Mouse (Mus musculus): ENCODE data around the gene Slc8b1.

Slc8b1 gene

GRCm38 (mm10) chr5:120510982-120511642, at the start of gene Slc8b1:
Gene Slc8b1, plus strand, starts transcription at chr5:120511168.
- DNase-seq (ENCODE audit: low spot score): peak; percentile 97

GRCm38 (mm10) chr5:120461902-120462301, 49.1 kb upstream of the Slc8b1 start:
- DNase-seq (ENCODE audit: low spot score): no peak

DNA sequence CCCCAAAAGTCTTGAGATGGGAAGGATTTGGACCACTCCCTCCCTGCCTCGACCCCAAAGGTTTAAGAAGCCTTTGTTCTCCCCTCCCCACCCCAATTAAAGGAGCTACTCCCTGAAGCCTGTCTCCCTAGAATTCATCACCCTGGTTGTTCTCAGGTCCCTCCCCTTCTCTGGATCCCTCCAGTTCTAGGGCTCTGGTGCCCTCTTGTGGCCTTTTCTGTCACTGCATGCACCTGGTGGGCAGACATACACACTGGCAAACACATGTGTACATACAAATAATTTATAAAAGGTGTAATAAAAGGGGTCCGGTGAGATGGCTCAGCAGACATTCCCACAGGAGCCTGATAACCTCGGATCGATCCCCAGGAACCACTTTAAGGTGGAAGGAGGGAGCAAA, 46.6 kb upstream of the Slc8b1 start:
- peak; percentile 34 for DNase-seq (ENCODE audit: low spot score)

DNA sequence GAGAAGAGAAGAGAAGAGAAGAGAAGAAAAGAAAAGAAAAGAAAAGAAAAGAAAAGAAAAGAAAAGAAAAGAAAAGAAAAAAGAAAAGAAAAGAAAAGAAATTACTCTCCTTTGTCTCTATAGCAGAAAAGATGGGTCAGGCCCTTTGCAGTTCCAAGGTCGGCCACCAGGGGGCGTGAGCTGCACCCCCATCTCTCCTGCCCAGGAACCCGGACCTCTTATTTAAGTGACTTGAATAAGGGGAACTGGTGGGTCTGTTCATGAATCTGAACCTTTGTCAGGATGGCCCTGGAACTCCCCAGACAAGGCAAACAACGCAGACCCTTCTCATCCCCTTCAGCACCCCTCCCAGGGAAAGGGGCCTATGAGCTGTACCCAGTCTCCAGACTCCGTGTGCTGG, 45.9 kb upstream of the Slc8b1 start:
- DNase-seq (ENCODE audit: low spot score): peak; percentile 56

- DNase-seq (ENCODE audit: low spot score): no peak
Measured at GRCm38 (mm10) chr5:120465860-120466259, 45.1 kb upstream of the Slc8b1 start.

DNA sequence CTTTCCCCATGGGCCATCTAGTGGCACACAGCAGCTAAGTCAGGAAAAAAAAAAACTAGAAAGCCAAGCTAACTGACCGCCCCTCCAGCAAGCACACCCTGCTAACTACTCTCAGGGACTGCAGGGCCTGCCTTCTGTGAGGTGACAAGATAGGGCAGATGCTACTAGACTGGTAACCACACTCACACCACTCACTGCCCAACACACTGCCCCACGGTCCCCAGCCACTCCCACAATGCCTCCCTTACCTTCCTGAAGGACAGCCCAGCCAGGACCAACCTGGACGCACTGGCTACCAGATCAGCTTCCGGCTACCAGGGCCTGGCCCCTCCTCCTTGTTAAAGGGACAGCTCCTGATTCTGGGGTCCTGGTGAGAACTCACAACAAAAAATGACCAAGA, 43.9 kb upstream of the Slc8b1 start:
- peak; percentile 43 for DNase-seq (ENCODE audit: low spot score)

- no peak for DNase-seq (ENCODE audit: low spot score)
Measured at GRCm38 (mm10) chr5:120468336-120468735, 42.6 kb upstream of the Slc8b1 start.

DNA sequence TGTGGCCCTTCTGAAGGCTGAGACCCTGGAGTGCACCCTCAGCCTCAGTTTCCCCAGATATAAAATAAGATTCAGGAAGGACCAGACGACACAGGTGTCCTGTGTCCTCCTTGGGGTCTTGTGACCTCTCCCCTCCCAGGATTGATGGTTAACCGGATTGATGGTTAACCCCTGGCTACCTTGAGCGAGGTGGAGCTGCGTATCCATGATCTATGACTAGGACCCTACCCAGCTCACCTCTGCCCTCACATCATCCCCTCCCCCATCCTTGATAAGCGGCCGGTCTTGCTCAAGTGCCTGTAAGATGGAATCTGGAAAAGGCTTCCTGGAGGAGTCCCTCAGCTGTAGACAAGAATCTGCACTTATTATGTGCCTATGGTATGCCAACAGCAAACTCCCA, 42.1 kb upstream of the Slc8b1 start:
- DNase-seq (ENCODE audit: low spot score): no peak

DNA sequence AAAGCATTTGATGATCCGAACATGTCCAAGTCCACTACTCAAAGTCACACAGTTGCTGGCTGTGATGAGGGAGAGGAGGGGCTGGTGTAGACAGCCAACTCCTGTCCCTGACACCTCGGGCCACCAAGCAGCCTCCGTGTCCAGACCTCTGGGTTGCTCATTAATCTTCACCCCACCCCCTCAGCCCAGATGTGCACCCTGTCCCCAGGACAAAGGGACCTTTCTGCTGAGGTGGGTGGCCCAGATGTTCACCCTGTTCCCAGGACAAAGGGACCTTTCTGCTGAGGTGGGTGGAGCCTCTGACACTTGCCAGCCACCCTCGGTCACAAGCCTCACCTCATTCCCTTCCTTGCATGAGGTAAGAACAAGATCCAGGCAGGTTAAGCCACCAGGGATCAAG, 39.4 kb upstream of the Slc8b1 start:
- no peak for DNase-seq (ENCODE audit: low spot score)

DNA sequence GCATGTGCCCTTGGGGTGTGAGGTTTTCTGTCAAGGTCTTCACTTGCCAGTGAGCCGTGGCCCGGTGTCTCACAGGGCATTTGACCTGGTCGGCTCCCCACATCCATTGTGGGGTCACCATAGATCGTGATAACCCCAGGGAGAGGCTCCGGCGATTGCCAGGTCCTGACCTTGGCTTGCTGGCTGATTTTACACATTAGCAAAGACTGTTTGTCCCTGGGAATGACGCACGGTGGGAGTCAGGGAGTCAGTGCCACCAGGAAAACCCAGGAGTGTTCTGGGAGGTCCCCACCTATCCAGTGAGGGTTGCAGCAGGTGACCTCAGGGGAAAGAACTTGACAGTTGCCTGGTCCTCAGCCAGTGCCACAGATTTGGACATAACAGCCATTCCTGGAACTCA, 38.2 kb upstream of the Slc8b1 start, which contains the start of gene Sdsl:
Gene Sdsl, minus strand, starts transcription at position 41 of the 400 bp plus-strand sequence.
- no peak for DNase-seq (ENCODE audit: low spot score)

DNA sequence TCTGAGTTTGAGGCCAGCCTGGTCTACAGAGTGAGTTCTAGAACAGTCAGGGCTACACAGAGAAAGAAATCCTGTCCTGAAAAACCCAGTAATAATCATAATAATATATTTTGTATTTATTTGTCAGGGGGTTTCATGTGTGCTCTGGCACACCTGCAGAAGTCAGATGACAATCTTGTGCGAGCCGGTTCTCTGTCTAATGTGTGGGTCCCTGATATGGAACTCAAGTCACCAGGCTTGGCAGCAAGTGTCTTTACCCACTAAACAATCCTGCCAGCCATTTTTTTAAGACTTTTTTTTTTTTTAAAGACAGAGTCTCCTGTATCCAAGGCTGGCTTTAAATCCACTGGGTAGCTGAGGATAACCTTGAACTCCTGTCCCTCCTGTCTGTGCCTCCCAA, 37.6 kb upstream of the Slc8b1 start:
- no peak for DNase-seq (ENCODE audit: low spot score)

GRCm38 (mm10) chr5:120475861-120476260, 35.1 kb upstream of the Slc8b1 start:
- DNase-seq (ENCODE audit: low spot score): no peak

DNA sequence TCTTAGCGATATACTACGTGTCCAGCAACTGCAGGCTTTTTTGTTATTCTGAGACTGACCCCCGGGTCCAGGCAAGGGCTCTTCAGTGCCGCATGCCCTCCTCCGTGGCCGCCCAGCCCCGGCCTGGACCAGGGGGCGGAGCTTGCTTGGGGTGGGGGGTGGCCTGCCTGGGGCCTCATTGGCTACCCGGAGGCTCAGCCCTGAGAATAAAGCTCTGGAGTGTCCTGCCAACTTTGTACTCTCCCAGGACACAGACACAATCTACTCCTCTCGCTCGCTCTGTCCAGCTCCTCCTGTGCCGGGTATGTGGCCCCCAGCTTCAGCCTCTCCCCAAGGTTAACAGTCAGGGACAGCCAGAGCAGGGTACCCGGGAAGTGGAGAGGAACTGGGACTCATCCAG, 34.7 kb upstream of the Slc8b1 start, which contains the start of gene Sds:
Gene Sds, plus strand, starts transcription at position 231 of the 400 bp plus-strand sequence.
- no peak for DNase-seq (ENCODE audit: low spot score)

DNA sequence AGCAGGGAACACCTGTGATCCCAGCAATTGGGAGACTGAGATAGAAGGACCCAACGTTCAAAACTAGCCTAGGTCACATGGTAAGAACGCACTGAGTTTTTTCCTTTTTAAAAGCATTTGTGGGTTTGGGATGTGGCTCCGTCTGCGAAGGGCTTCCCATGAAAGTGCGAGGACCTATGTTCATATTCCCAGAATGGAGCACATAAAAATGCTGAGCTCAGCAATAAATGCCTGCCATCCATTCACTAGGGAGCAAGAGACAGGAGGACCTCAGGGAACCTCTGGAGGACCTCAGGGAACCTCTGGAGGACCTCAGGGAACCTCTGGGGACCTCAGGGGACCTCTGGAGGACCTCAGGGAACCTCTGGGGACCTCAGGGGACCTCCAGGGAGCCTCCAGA, 33.0 kb upstream of the Slc8b1 start:
- DNase-seq (ENCODE audit: low spot score): no peak

DNA sequence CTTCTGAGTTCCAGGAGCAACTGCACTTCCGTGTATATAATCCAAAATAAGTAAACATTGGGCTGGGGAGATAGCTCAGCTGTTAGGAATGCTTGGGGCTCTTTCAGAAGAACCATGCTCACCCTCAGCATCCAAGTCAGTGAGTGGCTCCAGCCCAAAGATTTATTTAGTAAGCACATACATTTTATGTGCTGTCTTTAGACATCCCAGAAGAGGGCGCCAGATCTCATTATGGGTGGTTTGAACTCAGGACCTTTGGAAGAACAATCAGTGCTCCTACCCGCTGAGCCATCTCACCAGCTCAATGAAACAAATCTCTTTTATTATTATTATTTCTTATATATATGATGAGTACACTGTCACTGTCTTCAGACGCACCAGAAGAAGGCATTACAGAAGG, 31.4 kb upstream of the Slc8b1 start:
- DNase-seq (ENCODE audit: low spot score): no peak

GRCm38 (mm10) chr5:120481205-120481604, 29.8 kb upstream of the Slc8b1 start:
- DNase-seq (ENCODE audit: low spot score): no peak

- no peak for DNase-seq (ENCODE audit: low spot score)
Measured at GRCm38 (mm10) chr5:120483399-120483798, 27.6 kb upstream of the Slc8b1 start.

- no peak for DNase-seq (ENCODE audit: low spot score)
Measured at GRCm38 (mm10) chr5:120487844-120488243, 23.1 kb upstream of the Slc8b1 start.

- DNase-seq (ENCODE audit: low spot score): no peak
Measured at GRCm38 (mm10) chr5:120490679-120491192, 20.2 kb upstream of the Slc8b1 start.

GRCm38 (mm10) chr5:120492437-120492836, 18.5 kb upstream of the Slc8b1 start:
- DNase-seq (ENCODE audit: low spot score): peak; percentile 45

- no peak for DNase-seq (ENCODE audit: low spot score)
Measured at GRCm38 (mm10) chr5:120493440-120493839, 17.5 kb upstream of the Slc8b1 start.

DNA sequence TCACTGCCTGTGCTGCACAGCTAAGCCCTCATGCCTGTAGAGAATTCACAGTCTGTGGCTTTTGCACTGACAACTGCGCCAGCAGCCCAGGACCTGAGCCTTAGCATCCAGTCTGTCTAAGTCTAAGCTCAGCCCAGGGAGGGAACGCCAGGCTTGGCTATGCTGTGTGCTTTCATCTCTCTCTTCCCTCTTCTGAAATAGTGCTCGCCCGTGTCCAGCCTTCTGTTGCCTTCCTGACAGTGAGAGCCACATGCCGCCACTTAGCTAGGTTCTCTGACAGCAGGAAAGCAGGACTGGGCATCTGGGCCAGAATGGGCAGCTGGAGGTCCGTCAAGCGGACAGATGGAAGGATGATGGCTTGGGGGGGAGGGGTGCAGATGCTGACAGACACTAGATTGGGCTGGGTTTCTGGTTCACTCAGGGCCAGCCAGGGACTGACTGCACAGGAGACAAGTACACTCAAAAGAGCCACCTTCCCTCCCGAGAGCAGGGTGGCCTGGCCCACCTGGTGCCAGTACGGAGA, 17.0 kb upstream of the Slc8b1 start:
- DNase-seq (ENCODE audit: low spot score): peak; percentile 40

DNA sequence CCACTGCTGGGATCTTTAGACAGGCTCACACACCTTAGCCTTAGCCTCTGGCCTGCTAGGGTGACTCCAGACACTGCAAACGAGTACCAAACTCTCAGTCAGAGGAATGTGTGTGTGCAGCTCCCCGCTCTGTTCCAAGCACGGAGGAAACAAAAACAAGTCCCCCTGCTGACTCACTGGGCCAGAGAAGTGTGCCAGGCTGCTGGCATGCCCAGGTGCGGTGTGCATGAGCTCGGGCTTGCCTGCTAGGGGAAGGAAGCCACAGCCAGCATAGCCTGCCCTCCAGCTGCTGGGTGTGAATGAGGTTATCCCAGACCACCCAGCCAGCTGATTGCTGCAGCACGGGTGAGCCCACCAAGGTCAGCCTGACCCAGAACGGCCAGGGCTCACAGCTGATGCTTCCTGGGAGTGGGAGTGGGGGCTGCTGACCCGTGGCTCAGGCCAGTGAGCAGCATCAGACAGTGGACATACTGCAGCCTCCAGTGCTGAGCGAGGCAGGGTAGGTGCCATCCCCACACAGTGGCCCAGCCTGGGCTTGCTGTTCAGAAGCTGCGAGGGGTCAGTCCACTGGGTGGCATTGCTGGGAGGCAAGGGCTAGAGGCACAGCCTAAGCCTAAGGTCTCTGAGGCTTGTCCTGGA, 15.8 kb upstream of the Slc8b1 start:
- DNase-seq (ENCODE audit: low spot score): no peak

Measured in retina, embryonic 14.5 days (tissue).